Mouse (Mus musculus) MEL (cell line): ENCODE measurements around the gene Ube2f.

Experiments
- BHLHE40 ChIP-seq: IDR thresholded peaks from 2 replicates; pipeline ENCODE4 v1.6.1; 2012; ENCODE audit warnings: low read depth, mild to moderate bottlenecking, inconsistent platforms, low read length, improper control_type of control experiment, borderline replicate concordance
- EP300 ChIP-seq, 2 experiments: IDR thresholded peaks; 2 replicates each; pipeline ENCODE4 v1.6.1; 2011; ENCODE audit warnings: improper control_type of control experiment in 2 of 2, low read length in 2 of 2, low read depth in 1 of 2, mild to moderate bottlenecking in 1 of 2
- RAD21 ChIP-seq: IDR thresholded peaks from 2 replicates; pipeline ENCODE4 v1.6.1; 2011; ENCODE audit warnings: mild to moderate bottlenecking, low read depth, low read length, improper control_type of control experiment
- ZNF384 ChIP-seq: IDR thresholded peaks from 2 replicates; pipeline ENCODE4 v1.6.1; 2012; ENCODE audit warnings: low read depth, mild to moderate bottlenecking, inconsistent platforms, low read length, improper control_type of control experiment

GRCm38 (mm10) chr1:91257918-91258317 is 7.8 kb downstream of the Ube2f start:
- TF ChIP-seq ZNF384 (no peak), EP300 (IDR thresholded peaks at IDR 0.05; ENCODE audit: low read depth in 1 of 2, low read length in 2 of 2) (no peak), RAD21 (no peak), BHLHE40 (no peak)
